Mouse (Mus musculus) myocyte (in vitro differentiated cells): ENCODE results near the gene Rdx. TPM values are rescaled to one million over a fixed set of nuclear protein-coding genes. Genes with fewer than 3 reads are reported as not detected.

ENCODE experiments used
- H3K27me3 ChIP-seq: one replicate; pipeline ENCODE4 v1.6.1; 2011; ENCODE audit not compliant: control insufficient read depth, insufficient read depth, insufficient read length
- H3K36me3 ChIP-seq: one replicate; pipeline ENCODE4 v1.6.1; 2011; ENCODE audit not compliant: control insufficient read depth, insufficient read depth
- H3K4me2 ChIP-seq: one replicate; pipeline ENCODE4 v1.6.1; 2011; ENCODE audit warnings: low read depth, control low read depth
- H3K4me3 ChIP-seq: one replicate; pipeline ENCODE4 v1.5.1; 2011; ENCODE audit warnings: mild to moderate bottlenecking, control low read depth, moderate library complexity
- H3K79me2 ChIP-seq: one replicate; pipeline ENCODE4 v1.6.1; 2011; ENCODE audit not compliant: control insufficient read depth, insufficient read depth
- H3ac ChIP-seq: one replicate; pipeline ENCODE4 v1.6.1; 2011; ENCODE audit not compliant: control insufficient read depth, insufficient read length
- CEBPB ChIP-seq: IDR thresholded peaks from 2 replicates; pipeline ENCODE4 v1.6.1; 2011; ENCODE audit warnings: mild to moderate bottlenecking, moderate library complexity; ENCODE audit not compliant: poor library complexity, insufficient read depth, severe bottlenecking
- E2F4 ChIP-seq: IDR thresholded peaks from one replicate; pipeline ENCODE4 v1.6.1; 2011; ENCODE audit warnings: mild to moderate bottlenecking, control low read depth, moderate library complexity; ENCODE audit not compliant: insufficient read depth
- MAX ChIP-seq: IDR thresholded peaks from one replicate; pipeline ENCODE4 v1.6.1; 2011; ENCODE audit warnings: low read depth, mild to moderate bottlenecking, control low read depth
- MYOD1 ChIP-seq, 3 experiments: IDR thresholded peaks; one replicate each; pipeline ENCODE4 v1.6.1; 2011; ENCODE audit warnings: control low read depth in 2 of 3, low read depth in 2 of 3, mild to moderate bottlenecking in 2 of 3, moderate library complexity in 1 of 3; ENCODE audit not compliant: insufficient read length in 2 of 3, control insufficient read depth in 1 of 3
- MYOG ChIP-seq, 3 experiments: IDR thresholded peaks; one replicate each; pipeline ENCODE4 v1.6.1; 2011; ENCODE audit warnings: control low read depth in 2 of 3, low read depth in 2 of 3, mild to moderate bottlenecking in 2 of 3; ENCODE audit not compliant: insufficient read length in 2 of 3, control insufficient read depth in 1 of 3, insufficient read depth in 1 of 3
- POLR2A ChIP-seq: IDR thresholded peaks from one replicate; pipeline ENCODE4 v1.6.1; 2011; ENCODE audit warnings: low read depth, mild to moderate bottlenecking, control low read depth, moderate library complexity; ENCODE audit not compliant: insufficient read length
- POLR2AphosphoS2 ChIP-seq: IDR thresholded peaks from one replicate; pipeline ENCODE4 v1.6.1; 2011; ENCODE audit warnings: low read depth, control low read depth; ENCODE audit not compliant: insufficient read length
- REST ChIP-seq: IDR thresholded peaks from one replicate; pipeline ENCODE4 v1.6.1; 2011; ENCODE audit warnings: mild to moderate bottlenecking, control low read depth, moderate library complexity; ENCODE audit not compliant: insufficient read depth, insufficient read length
- SRF ChIP-seq: IDR thresholded peaks from one replicate; pipeline ENCODE4 v1.6.1; 2011; ENCODE audit warnings: low read depth; ENCODE audit not compliant: control insufficient read depth, insufficient read length
- TCF12 ChIP-seq: IDR thresholded peaks from one replicate; pipeline ENCODE4 v1.6.1; 2011; ENCODE audit warnings: mild to moderate bottlenecking, control low read depth; ENCODE audit not compliant: poor library complexity, insufficient read depth, severe bottlenecking
- TCF3 ChIP-seq: IDR thresholded peaks from one replicate; pipeline ENCODE4 v1.6.1; 2011; ENCODE audit warnings: low read depth, control low read depth; ENCODE audit not compliant: insufficient read length
- USF1 ChIP-seq: IDR thresholded peaks from one replicate; pipeline ENCODE4 v1.6.1; 2011; ENCODE audit warnings: low read depth, mild to moderate bottlenecking, control low read depth, moderate library complexity
- polyA plus RNA-seq: library from polyadenylated mRNA; unstranded; fragments of >200 nt; fragmentation: generic; extraction: Trizol; gene quantifications from one replicate; pipeline ENCODE4 v1.2.1, GENCODE M21; 2012; ENCODE audit warnings: missing spikeins

The Rdx gene
- polyA plus RNA-seq, 1 experiment = 28.7 TPM

DNA sequence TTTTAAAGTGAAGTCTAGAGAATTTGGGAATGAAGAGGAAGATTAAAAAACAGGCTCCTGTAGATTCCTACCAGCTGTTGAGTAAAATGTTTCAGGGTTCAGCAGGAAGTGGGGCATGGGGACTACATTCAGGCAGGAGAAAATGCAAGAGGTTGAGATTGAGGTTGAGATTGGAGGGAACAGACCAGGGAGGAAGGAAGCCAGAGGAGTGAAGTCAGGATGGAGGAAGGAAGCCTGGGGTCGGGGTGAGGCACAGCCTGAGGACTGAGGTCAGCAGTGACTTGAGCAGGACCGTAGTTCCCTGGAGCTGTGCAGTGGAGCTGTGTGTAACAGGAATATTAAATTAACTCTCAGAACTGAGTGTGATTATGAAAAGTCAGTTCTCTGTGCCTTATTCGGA lies 48.7 kb downstream of the Rdx start:
- H3K4me3 ChIP-seq = no peak overlapping the region
- no peak overlapping the region for H3K4me2 ChIP-seq
- H3ac ChIP-seq = no peak overlapping the region
- no peaks in the 10 kb centered on the region for H3K79me2 ChIP-seq
- no peaks in the 10 kb centered on the region for H3K27me3 ChIP-seq
- TF ChIP-seq MAX (no peak), POLR2AphosphoS2 (no peak), TCF3 (no peak), POLR2A (no peak), USF1 (no peak), MYOD1 (IDR thresholded peaks at IDR 0.05; ENCODE audit: control insufficient read depth in 1 of 3, insufficient read length in 2 of 3, low read depth in 2 of 3) (no peak)
- peaks cover 3% of the 10 kb centered on the region for H3K36me3 ChIP-seq

DNA sequence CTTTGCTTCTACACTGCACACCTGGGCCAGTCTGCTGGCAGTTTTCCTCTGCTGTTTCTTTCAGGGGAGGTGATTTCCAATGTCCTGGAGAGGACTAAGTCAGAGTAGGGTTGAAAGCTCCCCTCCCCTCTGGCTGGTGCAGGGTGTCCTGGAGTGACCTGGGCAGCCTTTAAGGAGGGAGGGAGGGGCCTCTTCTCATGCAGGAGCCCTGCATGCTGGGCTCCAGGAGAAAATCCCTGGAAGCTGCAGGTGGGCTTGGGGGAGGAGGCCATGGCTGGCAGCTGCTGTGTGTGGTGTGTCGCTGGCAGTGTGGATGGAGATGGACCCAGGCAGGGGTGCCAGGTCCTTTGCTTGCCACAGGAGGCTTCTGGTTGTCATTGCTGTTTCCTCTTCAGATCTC lies 50.4 kb downstream of the Rdx start:
- Histone ChIP-seq H3K36me3 (peaks cover under 1% of the 10 kb centered on the region), H3K4me2 (no peak overlapping the region), H3K27me3 (no peaks in the 10 kb centered on the region), H3K4me3 (no peak overlapping the region), H3ac (no peak overlapping the region), H3K79me2 (no peaks in the 10 kb centered on the region)
- TF ChIP-seq MYOG (IDR thresholded peaks at IDR 0.05; ENCODE audit: control insufficient read depth in 1 of 3, insufficient read depth in 1 of 3, insufficient read length in 2 of 3, low read depth in 2 of 3) = no peak
- no peak for TF ChIP-seq TCF12
- TF ChIP-seq E2F4 = no peak
- TF ChIP-seq MYOD1 (IDR thresholded peaks at IDR 0.05; ENCODE audit: control insufficient read depth in 1 of 3, insufficient read length in 2 of 3, low read depth in 2 of 3) = no peak
- no peak for TF ChIP-seq MAX
- TF ChIP-seq POLR2AphosphoS2 = no peak
- TF ChIP-seq USF1 = no peak
- TF ChIP-seq CEBPB = no peak
- no peak for TF ChIP-seq REST
- no peak for TF ChIP-seq POLR2A
- no peak for TF ChIP-seq TCF3
- TF ChIP-seq SRF = no peak

DNA sequence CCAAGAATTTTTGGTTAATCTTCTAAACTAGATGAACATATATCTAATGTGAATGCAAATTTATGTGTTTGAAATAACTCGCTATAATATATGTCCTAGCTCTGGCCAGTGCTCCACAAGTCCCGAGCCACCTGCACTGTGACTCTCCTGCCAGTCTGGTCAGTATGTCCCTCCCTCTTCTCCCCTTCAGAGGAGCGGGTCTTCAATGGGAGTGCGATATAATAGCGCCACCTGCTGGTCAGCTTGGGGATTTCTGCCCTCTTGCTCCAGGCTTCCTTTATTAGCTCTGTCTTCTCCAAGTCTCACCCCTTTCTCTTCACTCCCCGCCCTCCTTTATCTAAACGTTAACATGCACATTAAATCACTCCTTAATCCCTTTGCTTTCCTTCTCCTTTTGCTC lies 51.6 kb downstream of the Rdx start:
- TF ChIP-seq E2F4 = no peak
- TF ChIP-seq TCF3 = no peak
- TF ChIP-seq MYOG (IDR thresholded peaks at IDR 0.05; ENCODE audit: control insufficient read depth in 1 of 3, insufficient read depth in 1 of 3, insufficient read length in 2 of 3, low read depth in 2 of 3) = no peak
- TF ChIP-seq REST = no peak
- no peak for TF ChIP-seq POLR2A
- no peak for TF ChIP-seq CEBPB
- no peak for TF ChIP-seq TCF12
- TF ChIP-seq POLR2AphosphoS2 = no peak
- no peak for TF ChIP-seq SRF
- no peak for TF ChIP-seq MYOD1 (IDR thresholded peaks at IDR 0.05; ENCODE audit: control insufficient read depth in 1 of 3, insufficient read length in 2 of 3, low read depth in 2 of 3)
- TF ChIP-seq MAX = no peak
- TF ChIP-seq USF1 = no peak
- Histone ChIP-seq H3K27me3 (no peaks in the 10 kb centered on the region), H3K4me3 (no peak overlapping the region), H3K36me3 (no peaks in the 10 kb centered on the region), H3ac (no peak overlapping the region), H3K4me2 (no peak overlapping the region), H3K79me2 (no peaks in the 10 kb centered on the region)

DNA sequence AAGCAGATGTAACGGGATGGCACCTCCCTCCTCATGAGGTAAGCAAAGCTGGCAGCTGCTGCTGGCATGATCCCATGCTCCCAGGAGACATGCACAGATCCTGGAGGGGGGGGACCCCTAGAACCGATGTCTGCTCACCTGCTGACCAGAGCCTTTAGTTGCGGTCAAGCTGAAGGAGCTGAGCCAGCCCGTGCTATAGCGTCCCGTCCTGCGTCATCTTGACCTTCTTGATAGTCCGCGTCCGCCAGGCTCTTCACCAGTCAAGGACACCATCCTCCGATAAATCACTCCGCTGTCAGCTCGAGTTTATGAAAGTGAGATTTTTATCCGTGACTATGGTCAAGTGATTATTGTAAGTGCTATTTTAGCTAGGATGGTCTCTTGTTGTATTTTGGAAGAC lies 53.5 kb downstream of the Rdx start:
- no peak for TF ChIP-seq USF1
- no peak for TF ChIP-seq POLR2A
- TF ChIP-seq REST = no peak
- TF ChIP-seq POLR2AphosphoS2 = no peak
- TF ChIP-seq TCF12 = no peak
- TF ChIP-seq TCF3 = no peak
- no peak for TF ChIP-seq MYOD1 (IDR thresholded peaks at IDR 0.05; ENCODE audit: control insufficient read depth in 1 of 3, insufficient read length in 2 of 3, low read depth in 2 of 3)
- TF ChIP-seq MYOG (IDR thresholded peaks at IDR 0.05; ENCODE audit: control insufficient read depth in 1 of 3, insufficient read depth in 1 of 3, insufficient read length in 2 of 3, low read depth in 2 of 3) = no peak
- TF ChIP-seq MAX = no peak
- no peak for TF ChIP-seq CEBPB
- no peak for TF ChIP-seq SRF
- no peak for TF ChIP-seq E2F4
- H3ac ChIP-seq = no peak overlapping the region
- H3K79me2 ChIP-seq = no peaks in the 10 kb centered on the region
- H3K4me3 ChIP-seq = no peak overlapping the region
- no peaks in the 10 kb centered on the region for H3K27me3 ChIP-seq
- H3K36me3 ChIP-seq = no peaks in the 10 kb centered on the region
- no peak overlapping the region for H3K4me2 ChIP-seq
